Mouse (Mus musculus): ENCODE results near the gene Pick1. TPM values are rescaled to one million over a fixed set of nuclear protein-coding genes. Genes with fewer than 3 reads are reported as not detected.

The Pick1 gene
- total RNA-seq, 2 experiments from 2014 or later = 15.7 to 18.4 TPM

DNA sequence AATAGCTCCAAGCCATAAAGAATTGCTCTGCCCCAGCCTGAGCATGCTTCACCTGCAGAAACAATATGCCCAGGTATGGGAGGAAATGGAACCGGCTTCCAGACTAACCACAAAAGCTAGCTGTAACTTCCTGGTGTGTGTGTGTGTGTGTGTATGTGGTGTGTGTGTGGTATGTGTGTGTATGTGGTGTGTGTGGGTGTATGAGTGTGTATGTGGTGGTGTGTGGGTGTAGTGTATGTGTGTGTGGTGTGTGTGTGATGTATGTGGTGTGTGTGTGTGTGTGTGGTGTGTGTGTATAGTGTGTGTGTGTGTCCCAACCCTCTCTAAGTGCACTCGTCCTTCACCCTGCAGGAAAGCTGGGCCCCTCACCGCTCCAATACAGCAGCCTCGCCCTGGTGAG, 36.4 kb downstream of the Pick1 start:
- no peak for DNase-seq (ENCODE audit: low spot score in 2 of 2)

DNA sequence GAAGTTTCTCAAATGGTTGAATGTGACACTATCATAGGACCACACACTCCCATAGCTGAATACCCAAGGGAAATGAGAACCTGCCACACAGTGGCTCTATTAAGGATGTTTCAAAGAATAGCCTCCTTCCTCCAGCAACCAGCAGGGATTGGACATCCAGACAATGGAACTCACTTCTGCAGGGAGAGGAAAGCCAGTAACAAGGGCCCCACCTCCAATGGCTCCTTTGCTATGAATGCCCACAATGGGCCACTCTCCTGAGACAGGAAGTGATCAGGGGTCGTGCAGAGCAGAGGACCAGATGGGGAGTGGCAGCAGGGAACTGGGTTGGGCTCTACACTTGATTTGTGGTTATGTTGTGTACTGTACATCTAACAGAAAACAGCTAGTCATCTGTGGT, 39.5 kb downstream of the Pick1 start:
- no peak for DNase-seq (ENCODE audit: low spot score in 2 of 2)

DNA sequence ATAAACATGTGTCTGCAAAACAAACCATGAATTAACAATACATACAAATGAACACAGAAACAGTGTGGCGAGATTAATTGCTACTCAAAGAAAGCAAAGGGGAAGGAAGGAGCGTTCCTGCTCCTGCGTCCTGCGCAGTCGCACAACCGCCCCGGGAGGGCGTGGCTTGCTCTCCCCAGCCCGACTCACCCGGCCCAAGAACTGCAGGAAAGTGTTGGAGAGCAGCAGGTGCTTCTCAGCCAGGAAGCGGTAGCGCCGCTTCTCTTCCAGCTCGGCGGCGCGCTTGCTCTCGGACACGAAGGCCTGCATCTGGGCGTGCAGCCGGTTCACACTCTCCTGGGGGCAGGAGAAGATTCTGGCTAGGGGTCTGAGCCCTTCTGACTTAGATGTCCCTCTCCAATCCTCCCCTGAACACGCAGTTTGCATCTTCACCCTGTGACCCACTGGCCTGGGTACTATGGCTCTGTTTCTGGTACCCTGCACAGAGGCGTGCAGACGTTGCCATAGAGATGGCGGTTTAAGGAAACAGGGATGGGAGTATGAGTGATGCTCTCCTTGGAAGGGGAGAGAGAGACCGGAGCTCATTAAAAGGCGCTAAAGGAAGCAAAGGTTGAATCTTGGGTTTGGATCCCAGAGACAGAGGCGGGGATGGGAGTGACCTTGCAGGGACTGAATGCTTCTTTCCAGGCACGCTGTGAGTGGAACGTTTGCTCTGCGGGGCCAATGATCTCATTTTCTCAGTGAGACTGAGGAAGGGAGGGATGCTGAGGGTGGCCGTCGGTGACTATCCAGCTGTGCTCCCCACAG, 41.5 kb downstream of the Pick1 start:
- peak; percentile 63 to 68 for DNase-seq (ENCODE audit: low spot score in 2 of 2)

DNA sequence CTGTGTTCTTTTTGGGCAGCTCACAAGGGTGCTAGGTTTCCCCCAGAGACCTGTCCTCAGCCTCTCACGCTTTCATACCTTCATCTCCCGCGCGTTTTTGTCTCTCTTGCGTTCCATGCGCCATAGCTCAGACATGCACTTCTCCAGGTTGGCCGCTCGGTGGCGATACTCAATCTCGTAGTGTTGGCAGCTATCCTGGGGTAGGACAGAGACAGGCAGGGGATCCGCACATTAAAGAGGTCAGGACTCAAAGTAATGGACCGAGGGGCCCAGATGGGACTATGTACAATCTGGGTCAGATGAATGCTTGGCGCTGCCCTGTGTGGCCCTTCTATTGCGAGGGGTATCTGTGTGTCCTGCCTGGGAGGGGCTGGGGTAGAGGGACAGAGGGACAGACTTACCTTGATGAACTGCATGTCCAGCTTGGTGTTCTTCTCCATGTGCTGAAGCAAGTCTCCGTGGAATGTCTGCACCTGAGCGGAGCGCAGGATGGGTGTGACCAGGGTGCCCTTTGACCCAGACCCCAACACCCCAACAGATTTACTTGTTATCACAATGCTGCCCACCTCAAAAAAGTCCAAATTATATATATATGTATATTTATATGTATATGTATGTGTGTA, 42.3 kb downstream of the Pick1 start:
- peak in 1 of 2 experiments; percentile 54 for DNase-seq (ENCODE audit: low spot score in 2 of 2)

DNA sequence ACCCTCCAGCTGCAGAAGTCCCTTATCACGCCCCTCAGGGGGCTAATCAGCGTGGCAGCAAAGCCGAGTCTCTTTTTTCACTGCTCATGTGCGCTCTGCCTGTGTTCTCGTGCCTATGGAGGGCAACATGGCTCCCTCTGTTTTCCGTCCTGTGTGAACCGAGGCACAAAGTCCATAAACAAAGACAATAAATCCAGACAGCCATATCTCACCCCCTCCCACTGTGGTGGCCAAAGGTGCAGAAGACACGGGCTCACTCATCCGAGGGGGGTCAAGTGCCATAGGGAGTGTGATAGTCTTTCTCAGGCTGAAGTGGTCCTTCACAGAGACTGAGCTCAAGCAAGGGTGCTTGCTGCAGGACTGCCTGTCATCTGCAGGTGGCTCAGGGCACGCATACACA, 44.0 kb downstream of the Pick1 start:
- DNase-seq (ENCODE audit: low spot score in 2 of 2) = no peak

DNA sequence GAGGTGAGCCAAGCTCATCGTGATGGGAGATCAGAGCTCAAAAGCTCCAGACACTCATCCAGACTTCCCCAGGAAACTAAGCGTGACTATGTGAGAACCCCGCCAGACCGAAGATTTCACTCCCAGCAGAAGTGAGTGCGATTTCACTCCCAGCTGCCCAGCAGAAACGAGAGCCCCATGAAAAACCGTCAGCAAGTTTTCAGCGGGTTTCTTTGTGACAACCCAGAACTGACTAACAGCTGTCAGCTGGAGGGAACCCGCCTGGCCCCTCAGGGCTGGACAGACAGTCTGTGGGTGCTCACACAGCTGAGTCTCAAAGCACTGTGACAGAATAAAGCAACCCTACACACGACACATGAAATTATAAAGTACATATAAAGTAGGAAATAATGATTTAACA, 48.8 kb downstream of the Pick1 start:
- no peak for DNase-seq (ENCODE audit: low spot score in 2 of 2)

DNA sequence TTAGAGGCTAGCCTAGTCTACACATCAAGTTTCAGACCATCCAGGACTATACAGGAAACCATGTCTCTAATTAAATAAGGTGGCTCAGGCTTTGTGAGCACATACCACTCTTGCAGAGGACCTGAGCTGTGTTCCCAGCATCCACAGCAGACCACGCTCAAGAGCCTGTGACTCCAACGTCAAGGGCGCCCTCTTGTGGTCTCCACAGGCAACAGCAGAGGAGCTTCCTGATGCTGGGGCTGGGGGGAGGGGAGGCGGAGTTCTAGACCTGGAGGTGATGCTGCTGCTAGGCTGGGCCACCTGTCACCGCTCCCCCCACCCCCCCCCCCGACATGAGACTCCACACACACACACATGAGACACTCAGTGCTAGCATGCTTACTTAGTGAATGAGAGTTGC, 51.2 kb downstream of the Pick1 start:
- DNase-seq (ENCODE audit: low spot score in 2 of 2) = no peak

DNA sequence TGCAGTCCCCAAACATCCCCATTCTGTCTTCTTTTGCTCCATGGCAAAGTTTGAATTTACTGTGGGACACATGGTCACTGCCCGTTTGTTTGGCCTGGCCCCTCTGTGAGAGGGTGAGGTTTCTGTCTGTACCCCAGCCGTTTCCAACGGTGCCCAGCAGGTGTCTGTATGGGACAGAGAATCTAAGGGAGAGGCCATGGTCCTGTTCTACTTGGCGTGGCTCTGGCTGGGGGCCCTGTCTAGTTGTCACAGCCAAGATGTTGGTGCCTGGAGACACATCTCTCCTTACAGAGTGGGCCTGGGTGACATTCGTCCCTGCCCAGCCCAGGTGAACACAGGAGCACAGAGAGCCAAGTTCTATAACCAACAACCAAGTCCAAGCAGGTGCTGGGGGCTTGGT, 51.9 kb downstream of the Pick1 start:
- no peak for DNase-seq (ENCODE audit: low spot score in 2 of 2)

DNA sequence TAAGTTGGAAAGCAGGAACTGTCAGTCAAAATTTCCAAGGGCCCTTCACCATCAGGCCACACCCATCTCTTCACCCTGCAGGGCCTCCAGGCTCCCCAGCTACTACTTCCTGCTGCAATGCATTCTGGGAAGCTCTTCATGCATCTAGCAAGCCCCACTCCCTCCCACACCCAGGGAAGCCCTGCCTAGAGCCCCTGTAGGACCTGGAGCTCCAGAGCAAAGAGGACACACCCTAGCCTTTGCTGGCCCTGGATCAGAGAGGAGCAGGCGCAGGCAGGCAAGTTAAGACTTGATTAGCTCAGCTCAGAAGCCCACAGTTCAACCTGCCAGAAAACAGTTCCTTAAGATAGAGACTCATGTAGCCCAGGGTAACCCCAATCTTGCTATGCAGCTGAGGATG, 52.4 kb downstream of the Pick1 start:
- no peak for DNase-seq (ENCODE audit: low spot score in 2 of 2)

DNA sequence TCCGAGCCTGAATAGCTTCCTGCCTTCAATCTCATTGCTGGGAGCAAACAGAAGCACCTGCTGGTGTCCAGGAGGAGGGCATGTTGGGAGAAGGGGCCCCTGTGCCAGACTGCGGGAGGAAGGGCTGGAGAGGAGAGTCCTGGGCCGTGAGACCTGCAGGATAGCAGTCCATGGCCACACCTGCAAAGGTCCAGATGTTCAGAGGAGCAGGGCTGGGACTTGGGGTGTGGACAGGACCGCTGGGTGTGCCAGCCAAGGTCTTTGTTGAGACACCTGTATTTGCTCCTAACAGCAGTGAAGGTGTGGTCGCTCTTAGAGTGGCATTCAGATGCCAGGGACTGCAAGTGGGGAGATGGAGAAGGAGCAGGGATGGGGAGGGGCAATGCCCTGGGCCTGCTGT, 53.5 kb downstream of the Pick1 start:
- no peak for DNase-seq (ENCODE audit: low spot score in 2 of 2)

DNA sequence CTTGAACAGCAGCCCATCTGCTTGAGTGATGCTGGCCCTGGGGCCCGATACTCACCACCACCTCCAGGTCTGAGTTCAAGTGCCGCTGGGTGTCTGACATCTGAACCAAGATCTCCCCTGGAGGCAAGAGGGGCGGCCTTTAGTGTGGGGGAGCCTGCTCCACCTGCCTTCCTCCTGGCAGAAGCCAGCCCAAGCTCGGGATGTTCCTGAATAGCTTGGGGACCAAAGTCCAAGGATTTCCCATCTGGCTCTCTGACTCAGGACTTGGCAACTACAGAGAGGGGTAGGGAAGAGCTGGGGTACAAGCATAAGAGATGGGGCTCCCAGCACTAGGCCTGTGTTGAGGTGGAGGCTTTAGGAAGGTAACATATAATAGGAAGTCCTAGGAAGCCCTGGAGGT, 54.4 kb downstream of the Pick1 start:
- no peak for DNase-seq (ENCODE audit: low spot score in 2 of 2)

DNA sequence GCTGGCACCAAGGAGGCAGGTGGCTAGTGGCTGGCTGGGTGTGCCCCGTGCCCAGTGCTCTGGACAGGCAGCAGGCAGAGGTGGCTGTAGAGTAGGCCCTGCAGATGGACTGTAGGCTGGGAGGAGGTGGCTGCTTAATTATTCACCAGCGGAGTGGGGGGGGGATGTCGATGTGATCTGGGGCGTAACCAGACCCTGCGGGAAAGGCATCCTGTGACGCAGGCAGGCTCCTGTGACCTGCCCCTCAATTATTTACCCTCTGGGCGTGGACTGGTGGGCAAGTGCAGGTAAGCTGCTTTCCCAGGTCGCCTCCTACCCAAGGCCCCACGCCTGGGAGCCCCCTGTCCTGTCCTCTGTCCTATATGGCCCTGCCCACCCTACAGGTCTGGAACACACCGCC, 56.4 kb downstream of the Pick1 start, which contains the start of gene Baiap2l2:
Baiap2l2 (minus strand) TSS at position 139 of the 400 bp plus-strand sequence.
- DNase-seq (ENCODE audit: low spot score in 2 of 2) = no peak

DNA sequence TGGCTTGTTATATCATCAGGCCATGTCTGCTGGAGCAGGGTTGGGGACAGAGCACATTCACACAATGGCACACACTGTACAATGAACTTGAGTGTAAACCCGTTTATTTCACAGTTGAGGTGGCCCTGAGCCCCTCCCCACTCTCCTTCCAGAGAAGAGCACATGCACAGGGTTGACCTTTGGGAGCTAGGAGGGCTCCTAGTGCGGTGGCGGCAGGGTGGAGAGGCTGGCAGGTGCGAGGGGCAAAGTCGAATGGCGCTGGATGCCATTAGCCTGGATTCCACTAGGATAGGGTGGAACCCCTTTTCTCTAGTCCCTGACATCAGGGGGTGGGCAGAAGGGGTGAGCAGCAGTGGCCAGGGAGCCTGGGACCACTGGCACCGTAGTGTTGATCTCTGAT, 57.2 kb downstream of the Pick1 start:
- DNase-seq (ENCODE audit: low spot score in 2 of 2) = no peak

DNA sequence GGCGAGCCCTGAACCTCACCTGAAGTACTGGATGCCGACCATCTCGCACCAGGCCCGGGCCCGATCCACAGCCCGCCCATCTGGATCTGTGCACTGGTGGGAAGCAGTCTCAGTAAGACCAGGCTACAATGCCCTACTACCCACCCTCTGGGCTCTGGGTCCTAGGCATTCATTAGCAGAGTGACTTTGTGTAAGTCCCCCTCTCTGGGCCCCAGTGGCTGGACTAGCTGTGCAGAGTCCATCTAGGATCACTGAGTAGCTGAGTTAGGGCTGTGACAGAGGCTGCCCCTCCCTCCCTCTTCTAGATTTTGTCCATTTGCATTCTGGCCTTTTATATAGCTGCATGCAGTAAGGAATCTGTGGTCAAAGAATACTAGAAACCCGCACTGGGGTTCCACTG, 58.1 kb downstream of the Pick1 start:
- DNase-seq (ENCODE audit: low spot score in 2 of 2) = no peak

DNA sequence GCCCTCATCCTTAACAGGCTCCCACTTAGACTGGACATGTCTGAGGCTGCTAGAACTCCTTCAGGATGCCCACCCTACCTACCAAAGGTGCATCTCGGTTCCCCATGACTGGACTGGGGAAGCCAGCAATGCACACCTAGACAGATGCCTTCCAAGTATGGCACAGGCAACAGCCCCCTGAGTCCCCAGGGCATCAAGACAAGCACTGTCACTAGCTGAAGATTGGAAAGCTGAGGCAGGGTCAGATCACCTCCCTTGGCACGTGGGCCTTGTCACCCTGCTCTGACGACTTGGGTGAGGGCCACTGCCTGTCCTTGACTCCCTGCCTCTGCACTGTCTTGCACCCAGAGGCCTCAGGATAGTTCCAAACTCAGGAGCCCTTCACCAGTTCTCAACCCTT, 59.4 kb downstream of the Pick1 start:
- no peak for DNase-seq (ENCODE audit: low spot score in 2 of 2)

DNA sequence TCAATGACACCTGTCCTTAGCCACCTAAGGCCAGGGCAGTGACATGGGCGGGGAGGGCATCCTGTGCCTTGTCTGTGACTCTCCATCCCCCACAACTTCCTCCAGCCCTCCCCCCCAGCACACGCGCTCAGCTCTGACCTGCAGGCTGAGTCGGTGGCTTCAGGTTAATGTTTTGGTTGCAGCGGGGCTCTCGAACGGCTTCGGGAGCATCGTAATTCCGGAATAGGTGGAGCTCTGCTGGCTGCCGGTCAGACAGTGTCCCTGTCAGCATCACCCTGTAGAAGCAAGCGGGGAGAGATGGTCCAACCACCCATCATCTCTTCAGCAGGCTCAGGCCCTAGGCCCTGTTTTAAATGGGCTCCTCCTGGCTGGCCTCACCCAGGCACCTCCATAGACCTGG, 60.5 kb downstream of the Pick1 start:
- no peak for DNase-seq (ENCODE audit: low spot score in 2 of 2)

DNA sequence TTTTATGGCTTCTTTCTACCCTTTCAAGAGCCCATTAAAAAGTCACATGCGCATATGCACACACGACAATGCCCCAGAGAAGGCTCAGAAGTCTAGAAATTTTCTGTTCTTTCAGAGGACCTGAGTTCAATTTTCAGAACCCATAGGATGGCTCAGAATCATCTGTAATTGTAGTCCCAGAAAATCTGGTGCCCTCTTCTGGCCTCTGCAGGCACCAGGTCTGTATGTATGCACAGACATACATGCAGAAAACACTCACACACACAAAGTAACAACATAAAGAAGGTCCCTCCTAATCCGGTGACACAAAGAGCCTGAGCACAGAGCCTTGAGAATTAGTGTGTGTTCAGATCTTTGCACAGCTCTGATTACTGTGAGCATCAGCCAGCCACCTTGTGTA, 61.4 kb downstream of the Pick1 start:
- DNase-seq (ENCODE audit: low spot score in 2 of 2) = no peak

DNA sequence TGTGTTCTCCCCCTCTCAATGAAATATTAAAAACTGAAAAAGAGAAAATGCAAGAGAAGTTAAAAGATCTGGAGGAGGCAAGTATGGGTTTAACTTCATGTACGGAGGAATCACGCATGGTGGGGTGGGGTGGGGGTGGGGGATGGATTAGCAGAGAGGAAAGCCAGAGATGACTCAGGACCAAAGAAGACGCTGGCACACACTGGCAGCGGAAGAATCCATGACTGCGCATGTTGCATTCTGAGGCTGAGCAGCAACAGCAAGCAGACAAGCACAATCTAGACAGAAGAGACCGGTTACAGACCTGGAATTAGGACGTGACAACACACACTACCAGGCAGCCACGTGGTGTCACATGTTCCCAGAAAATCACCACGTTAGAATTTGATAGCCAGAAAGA, 63.8 kb downstream of the Pick1 start:
- DNase-seq (ENCODE audit: low spot score in 2 of 2) = no peak

DNA sequence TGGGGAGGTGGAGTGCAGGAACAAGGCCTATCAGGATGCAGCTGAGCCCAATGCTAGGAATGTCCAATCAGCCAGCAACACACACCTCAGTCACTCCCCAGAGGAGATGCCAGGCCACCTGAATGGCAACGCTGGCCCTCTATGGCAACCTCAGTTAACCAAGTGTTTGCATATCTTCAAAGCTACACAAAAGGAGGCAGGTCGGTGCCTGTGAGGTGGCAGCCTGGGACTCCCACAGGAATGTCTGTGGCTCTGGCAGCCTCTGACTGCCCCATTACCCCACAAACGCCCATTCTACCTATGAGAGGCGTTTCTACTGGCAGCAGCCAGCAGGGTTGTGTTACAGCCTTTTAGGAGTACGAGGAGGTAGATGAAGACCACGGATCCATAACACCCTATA, 69.6 kb downstream of the Pick1 start:
- no peak for DNase-seq (ENCODE audit: low spot score in 2 of 2)

All from adrenal gland, adult 18-20 months (tissue).